Mouse (Mus musculus) liver, embryonic 12.5 days (tissue): ENCODE measurements around the gene Slc35b2. TPM values are rescaled to one million over a fixed set of nuclear protein-coding genes. Genes with fewer than 3 reads are reported as not detected.

Experiments used
- ATAC-seq: fragments of 200-750 bp; cut with Nextera tagmentation; 2 replicates; pipeline ENCODE4 v1.8.0; 2017; ENCODE audit warnings: moderate number of reproducible peaks, mild to moderate bottlenecking, moderate library complexity
- H3K27ac ChIP-seq: fragments of 300-500 bp; sonication (generic); 2 replicates; pipeline ENCODE4 v1.5.1; 2016; ENCODE audit warnings: mild to moderate bottlenecking
- H3K27me3 ChIP-seq: fragments of 300-500 bp; sonication (generic); replicated peaks from 2 replicates; pipeline ENCODE4 v1.6.1; 2016; ENCODE audit warnings: mild to moderate bottlenecking, moderate library complexity
- H3K36me3 ChIP-seq: fragments of 300-500 bp; sonication (generic); 2 replicates; pipeline ENCODE4 v1.6.1; 2016; ENCODE audit warnings: mild to moderate bottlenecking, moderate library complexity
- H3K4me1 ChIP-seq: fragments of 300-500 bp; sonication (generic); 2 replicates; pipeline ENCODE4 v1.6.1; 2016
- H3K4me2 ChIP-seq: fragments of 300-500 bp; sonication (generic); 2 replicates; pipeline ENCODE4 v1.6.1; 2016; ENCODE audit warnings: mild to moderate bottlenecking, moderate library complexity
- H3K4me3 ChIP-seq: fragments of 300-500 bp; sonication (generic); 2 replicates; pipeline ENCODE4 v1.5.1; 2016; ENCODE audit warnings: mild to moderate bottlenecking, moderate library complexity
- H3K9ac ChIP-seq: fragments of 300-500 bp; sonication (generic); 2 replicates; pipeline ENCODE4 v1.6.1; 2016; ENCODE audit warnings: mild to moderate bottlenecking, moderate library complexity
- H3K9me3 ChIP-seq: fragments of 300-500 bp; sonication (generic); replicated peaks from 2 replicates; pipeline ENCODE4 v1.6.1; 2016; ENCODE audit warnings: mild to moderate bottlenecking, moderate library complexity
- WGBS: fragments of 180-500 bp; shearing (Covaris S2); methylation state at CpG from one replicate; pipeline ENCODE4 v1.1.7; 2016; ENCODE audit not compliant: insufficient replicate concordance; 5-methylcytosine and 5-hydroxymethylcytosine counted together
- polyA plus RNA-seq: library from polyadenylated mRNA; unstranded; fragments of >200 nt; fragmentation: Nextera tagmentation; extraction: Ambion mirVana; gene quantifications from 2 replicates; pipeline ENCODE4 v1.2.1, GENCODE M21; 2016

Gene Slc35b2
- polyA plus RNA-seq, 1 experiment from 2014 or later: 72.5 TPM

DNA sequence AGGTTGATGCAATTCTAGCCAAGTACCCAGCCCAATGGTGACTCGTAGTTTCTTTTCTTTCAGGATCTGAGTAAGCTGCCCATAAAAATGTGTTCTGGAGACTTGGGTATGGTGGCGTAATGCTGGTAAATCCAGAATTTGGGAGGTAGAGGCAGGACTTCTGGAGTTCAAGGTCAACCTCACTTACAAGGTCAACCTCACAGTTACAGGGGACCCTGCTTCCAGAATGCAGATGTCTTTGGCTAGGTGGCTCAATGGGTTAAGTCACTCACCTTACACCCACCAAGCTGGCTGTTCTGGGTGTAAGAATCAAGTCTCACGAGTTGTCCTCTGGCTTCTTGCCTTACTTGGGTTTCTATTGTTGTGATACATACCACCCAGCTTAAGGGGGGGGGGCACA, 53.0 kb downstream of the Slc35b2 start:
- H3K27ac ChIP-seq: no peak overlapping the region
- no peaks in the 10 kb centered on the region for H3K27me3 ChIP-seq
- H3K36me3 ChIP-seq: no peaks in the 10 kb centered on the region
- 78% methylated on average over 3 of the region's 3 CpGs for WGBS
- ATAC-seq: no peak
- H3K4me1 ChIP-seq: peaks cover 37% of the 10 kb centered on the region
- H3K4me2 ChIP-seq: no peak overlapping the region
- no peaks in the 10 kb centered on the region for H3K9me3 ChIP-seq
- H3K4me3 ChIP-seq: no peak overlapping the region
- H3K9ac ChIP-seq: no peak overlapping the region

Other genes starting within 250 kb of the Slc35b2 start
- 39.3 and 40.2 TPM in 2 replicates for gene Cdc5l, start 130.1 kb upstream of the Slc35b2 start, polyA plus RNA-seq
- 0.24 and 0.26 TPM in 2 replicates for gene Spats1, start 88.5 kb upstream of the Slc35b2 start, polyA plus RNA-seq
- 13.6 and 13.9 TPM in 2 replicates for gene Aars2, start 57.0 kb upstream of the Slc35b2 start, polyA plus RNA-seq
- gene Tcte1, start 40.4 kb upstream of the Slc35b2 start, polyA plus RNA-seq: 0.08 and 0.14 TPM in 2 replicates
- gene Tmem151b, start 14.2 kb upstream of the Slc35b2 start, polyA plus RNA-seq: 0.30 and 0.31 TPM in 2 replicates
- gene Nfkbie, start 8.2 kb upstream of the Slc35b2 start, polyA plus RNA-seq: 2.0 TPM in 2 replicates
- 1,007 and 1,098 TPM in 2 replicates for gene Hsp90ab1, start 9.4 kb downstream of the Slc35b2 start, polyA plus RNA-seq
- gene Slc29a1, start 35.7 kb downstream of the Slc35b2 start, polyA plus RNA-seq: 260 and 267 TPM in 2 replicates
- gene Mymx, start 38.2 kb downstream of the Slc35b2 start, polyA plus RNA-seq: 0.33 TPM in 1 of 2 replicates, not detected in the other
- gene Capn11, start 95.5 kb downstream of the Slc35b2 start, polyA plus RNA-seq: 0.38 and 0.39 TPM in 2 replicates
- 148 and 151 TPM in 2 replicates for gene Mrpl14, start 122.4 kb downstream of the Slc35b2 start, polyA plus RNA-seq
- 12.9 and 13.7 TPM in 2 replicates for gene Tmem63b, start 123.0 kb downstream of the Slc35b2 start, polyA plus RNA-seq
- not detected in 2 replicates for gene 1600014C23Rik, start 170.0 kb downstream of the Slc35b2 start, polyA plus RNA-seq